16 mouse cellular contexts compared by ENCODE assay signal in the genomic region with DNA sequence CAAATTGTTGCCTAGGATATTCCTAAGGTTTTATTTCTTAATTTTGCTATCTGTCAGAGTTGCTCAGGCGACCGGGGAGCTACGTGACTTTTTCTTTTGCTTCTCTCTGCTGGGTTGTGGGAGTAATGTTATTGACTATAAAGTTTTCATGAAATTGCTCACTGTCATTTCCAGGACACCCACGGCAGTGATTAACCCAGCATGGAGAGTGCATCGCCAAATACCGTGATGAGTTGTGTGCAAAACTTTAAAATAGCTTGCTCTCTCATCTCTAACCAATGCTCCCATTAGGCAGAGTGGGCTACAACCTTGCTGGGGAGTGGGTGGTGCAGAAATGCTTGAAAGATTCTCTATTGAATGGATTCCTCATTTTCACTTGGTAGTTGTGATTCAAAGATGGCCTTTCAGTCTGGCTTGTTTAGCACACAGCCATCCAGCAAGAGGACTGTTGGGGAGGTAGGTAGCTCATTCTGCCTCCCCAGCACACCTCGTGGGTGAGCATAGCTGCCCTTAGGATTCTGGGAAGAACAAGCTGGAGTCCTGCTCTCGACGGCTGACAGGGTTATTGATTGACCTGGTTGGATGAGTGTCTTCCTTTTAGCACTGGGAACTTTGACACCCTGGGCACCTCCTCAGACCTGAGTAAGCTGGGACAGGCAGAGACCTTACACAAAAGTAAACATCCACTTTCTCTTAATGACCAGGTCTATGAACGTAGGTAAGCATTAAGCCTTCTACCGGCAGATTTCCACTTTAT.
A peak's percentile ranks its signal among the peaks of the same experiment; 100 is the strongest.
DNase-seq lines count a peak whose midpoint lies in the region; ATAC-seq and TF ChIP-seq lines count a peak whose summit lies in the region.
"Had no signal": no experiment of that assay in that cellular context is flagged by ENCODE, and none has a peak within 500 bp of the region (broad histone marks: within the 10 kb centered on the region; RNA-seq: fewer than 3 reads in every experiment).

No protein-coding gene starts in this region.

- no peaks in the 10 kb centered on the region for H3K9me3 ChIP-seq in kidney, embryonic 16.5 days (ENCODE audit: low read length)
- H3K9me3 ChIP-seq: heart, embryonic 10.5 days; hindbrain, embryonic 12.5 days had no signal

- WGBS in kidney, embryonic 16.5 days, result 63% methylated on average over 11 of the region's 11 CpGs
- WGBS in cerebellum, adult 2 months, result 91% methylated on average over 11 of the region's 11 CpGs

- no peak for TF ChIP-seq CTCF in cerebellum, adult 2 months (IDR thresholded peaks at IDR 0.05; ENCODE audit: borderline replicate concordance, insufficient read depth, low read depth, low read length)

- peak; percentile 89 for ATAC-seq in kidney, embryonic 16.5 days (ENCODE audit: low FRiP score, low TSS enrichment)

- no peaks in the 10 kb centered on the region for H3K36me3 ChIP-seq in kidney, embryonic 16.5 days (ENCODE audit: insufficient read depth, low read length)
- H3K36me3 ChIP-seq: heart, embryonic 10.5 days; hindbrain, embryonic 12.5 days had no signal

- no peak overlapping the region for H3K27ac ChIP-seq in kidney, embryonic 16.5 days (ENCODE audit: low read length)
- H3K27ac ChIP-seq in cerebellum, adult 2 months (ENCODE audit: insufficient read depth, low read length), result no peak overlapping the region
- H3K27ac ChIP-seq: heart, embryonic 10.5 days; hindbrain, embryonic 12.5 days had no signal

- H3K27me3 ChIP-seq in kidney, embryonic 16.5 days (ENCODE audit: insufficient read depth, low read length), result no peaks in the 10 kb centered on the region
- H3K27me3 ChIP-seq in cerebellum, adult 2 months (ENCODE audit: control insufficient read depth, insufficient read depth, low read length), result no peaks in the 10 kb centered on the region
- H3K27me3 ChIP-seq: hindbrain, embryonic 12.5 days had no signal

- H3K4me3 ChIP-seq in kidney, embryonic 16.5 days (ENCODE audit: low read length), result no peak overlapping the region
- H3K4me3 ChIP-seq in cerebellum, adult 2 months (replicated peaks; ENCODE audit: insufficient read depth, low read depth, low read length), result no peak overlapping the region
- H3K4me3 ChIP-seq: heart, embryonic 10.5 days; hindbrain, embryonic 12.5 days had no signal

- H3K4me2 ChIP-seq in kidney, embryonic 16.5 days (replicated peaks; ENCODE audit: low read depth, low read length), result no peak overlapping the region
- H3K4me2 ChIP-seq: hindbrain, embryonic 12.5 days; liver, embryonic 11.5 days had no signal

- no peak for TF ChIP-seq POLR2A in cerebellum, adult 2 months (IDR thresholded peaks at IDR 0.05; ENCODE audit: borderline replicate concordance, insufficient read depth, low read length)

- H3K4me1 ChIP-seq in kidney, embryonic 16.5 days (ENCODE audit: insufficient read depth, low read length), result peaks cover 4% of the 10 kb centered on the region; the same call in 1 of the 2 replicates
- no peaks in the 10 kb centered on the region; the same call in 1 of the 2 replicates for H3K4me1 ChIP-seq in cerebellum, adult 2 months (ENCODE audit: control insufficient read depth, insufficient read depth, low read length)
- H3K4me1 ChIP-seq: heart, embryonic 10.5 days; hindbrain, embryonic 12.5 days had no signal

- DNase-seq in kidney, adult 18-20 months, result peak; percentile 13
- no peak for DNase-seq in kidney, postnatal 10 days
- DNase-seq in right cerebral cortex, adult 18-20 months, result peak; percentile 47
- no peak for DNase-seq in right cerebral cortex, postnatal 4 days
- DNase-seq in telencephalon, adult 2 months (ENCODE audit: low read depth, low spot score), result peak; percentile 32
- no peak for DNase-seq in cerebellum, postnatal 14 days
- no peak for DNase-seq in cerebellum, adult 2 months
- DNase-seq: cerebellum, postnatal 25 days; gastrocnemius, postnatal 36 days; heart, postnatal 10 days; lung, adult 2 months; thymus, postnatal 36 days had no signal

- no peak overlapping the region for H3K9ac ChIP-seq in kidney, embryonic 16.5 days (replicated peaks; ENCODE audit: low read length)
- H3K9ac ChIP-seq: hindbrain, embryonic 12.5 days had no signal

Comparison
In these comparisons a context has a peak if more than half of its experiments do, and no peak if none do; other contexts are left out.
1. DNase-seq: peak in kidney, adult 18-20 months (single experiment), right cerebral cortex, adult 18-20 months (single experiment) and telencephalon, adult 2 months (single experiment); none in kidney, postnatal 10 days (single experiment), right cerebral cortex, postnatal 4 days (single experiment), cerebellum, postnatal 14 days (0 of 2) and cerebellum, adult 2 months (0 of 2).